Mouse (Mus musculus): ENCODE results near the gene Obsl1.

DNA sequence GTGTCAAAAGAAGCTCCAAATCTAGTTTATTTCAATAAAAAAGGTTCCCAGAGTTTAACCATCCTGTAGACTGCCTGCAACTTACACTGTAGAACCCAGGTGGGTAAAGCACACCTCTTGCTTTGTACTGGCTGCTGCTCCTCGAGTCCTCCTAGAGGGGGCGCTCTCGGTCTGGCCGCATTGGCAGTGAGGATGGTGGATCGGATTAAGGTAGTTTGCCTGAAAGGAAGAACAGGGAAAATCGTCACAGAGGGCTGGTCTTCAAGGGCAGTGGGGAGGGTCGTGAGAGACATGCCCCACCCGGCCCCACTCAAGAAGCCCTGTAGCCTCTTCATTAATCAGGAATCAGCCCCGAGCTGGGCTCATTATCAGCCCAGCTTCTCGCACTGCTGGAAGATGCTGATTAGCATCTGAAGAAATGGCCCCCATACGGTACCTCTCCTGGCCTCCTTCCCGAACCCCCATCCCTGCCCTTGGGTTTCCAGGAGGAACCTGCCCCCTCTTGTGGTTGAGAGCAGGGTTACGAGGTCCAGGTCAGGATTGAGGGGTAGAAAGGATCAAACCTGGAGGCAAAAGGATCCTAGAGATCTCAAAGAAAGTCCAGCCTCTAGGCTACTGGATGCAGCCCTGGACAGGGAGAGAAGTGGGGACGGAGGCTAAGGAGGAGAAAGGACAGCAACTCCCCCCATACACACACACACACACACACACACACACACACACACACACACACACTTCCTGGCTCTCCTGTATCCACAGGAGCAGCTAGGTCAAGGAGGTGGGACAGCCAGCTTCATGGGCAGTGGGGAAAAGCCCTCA is 49.3 kb downstream of the Obsl1 start:
- TF ChIP-seq POLR2A (IDR thresholded peaks at IDR 0.05; ENCODE audit: extremely low read depth, insufficient read depth, low read length) (no peak), CTCF (IDR thresholded peaks at IDR 0.05; ENCODE audit: low read depth, low read length) (peak; percentile 42)

Data from liver, adult 2 months (tissue).